11 mouse cellular contexts compared by ENCODE assay signal in genomic region chr19:23353881-23354401, GRCm38 (mm10).
DNase-seq lines count a peak whose midpoint lies in the region; ATAC-seq lines count a peak whose summit lies in the region.
"Had no signal": no experiment of that assay in that cellular context is flagged by ENCODE, and none has a peak within 500 bp of the region (broad histone marks: within the 10 kb centered on the region; RNA-seq: fewer than 3 reads in every experiment).

No protein-coding gene starts in this region.

- H3K27me3 ChIP-seq in heart, embryonic 11.5 days (ENCODE audit: control insufficient read depth, insufficient read depth, low read length): no peaks in the 10 kb centered on the region
- H3K27me3 ChIP-seq in forebrain, embryonic 15.5 days: no peaks in the 10 kb centered on the region
- H3K27me3 ChIP-seq: hindbrain, embryonic 13.5 days had no signal

- no peak overlapping the region for H3K27ac ChIP-seq in heart, embryonic 11.5 days (ENCODE audit: low read depth, low read length)
- no peak overlapping the region for H3K27ac ChIP-seq in forebrain, embryonic 15.5 days (replicated peaks)
- H3K27ac ChIP-seq: hindbrain, embryonic 13.5 days had no signal

- WGBS in heart, embryonic 11.5 days (ENCODE audit: insufficient replicate concordance): 41% methylated on average over 9 of the region's 9 CpGs
- WGBS in forebrain, embryonic 15.5 days: 68% methylated on average over 9 of the region's 9 CpGs

- H3K4me3 ChIP-seq in heart, embryonic 11.5 days (ENCODE audit: low read depth, low read length): no peak overlapping the region
- no peak overlapping the region for H3K4me3 ChIP-seq in forebrain, embryonic 15.5 days
- H3K4me3 ChIP-seq: hindbrain, embryonic 13.5 days had no signal

- H3K4me1 ChIP-seq in heart, embryonic 11.5 days (ENCODE audit: control insufficient read depth, insufficient read depth, low read length): peaks cover 6% of the 10 kb centered on the region
- H3K4me1 ChIP-seq in forebrain, embryonic 15.5 days: peaks cover 5% of the 10 kb centered on the region

- H3K4me2 ChIP-seq in heart, embryonic 11.5 days: no peak overlapping the region
- no peak overlapping the region for H3K4me2 ChIP-seq in forebrain, embryonic 15.5 days (replicated peaks)
- H3K4me2 ChIP-seq: hindbrain, embryonic 13.5 days had no signal

- H3K9me3 ChIP-seq in heart, embryonic 11.5 days (replicated peaks; ENCODE audit: control insufficient read depth, low read length): no peaks in the 10 kb centered on the region
- H3K9me3 ChIP-seq in forebrain, embryonic 15.5 days: no peaks in the 10 kb centered on the region
- H3K9me3 ChIP-seq: hindbrain, embryonic 13.5 days had no signal

- 0 out of 2 replicates have a peak, but pooled peaks have one; percentile 26 for ATAC-seq in heart, embryonic 11.5 days (replicated peaks; ENCODE audit: insufficient number of reproducible peaks, low FRiP score, low TSS enrichment)
- ATAC-seq in forebrain, embryonic 15.5 days (replicated peaks): no peak
- ATAC-seq: forebrain, embryonic 14.5 days had no signal

- DNase-seq in embryo, embryonic 10 days (ENCODE audit: low spot score): peak; percentile 7
- no peak for DNase-seq in embryo, embryonic 9.5 days (ENCODE audit: extremely low spot score)
- peak; percentile 73 for DNase-seq in kidney, adult 9 months
- DNase-seq in lung, postnatal 25 days (ENCODE audit: low spot score): peak; percentile 56
- DNase-seq in layer of hippocampus, postnatal 36 days: no peak
- DNase-seq in layer of hippocampus, adult 18-20 months (ENCODE audit: low spot score in 2 of 2): no peak
- DNase-seq: adrenal gland, postnatal 36 days had no signal

- no peak overlapping the region for H3K9ac ChIP-seq in heart, embryonic 11.5 days (ENCODE audit: low read depth, low read length)
- H3K9ac ChIP-seq in forebrain, embryonic 15.5 days (replicated peaks): no peak overlapping the region
- H3K9ac ChIP-seq: hindbrain, embryonic 13.5 days had no signal

- no peaks in the 10 kb centered on the region for H3K36me3 ChIP-seq in heart, embryonic 11.5 days (ENCODE audit: control insufficient read depth, insufficient read depth, low read length)
- H3K36me3 ChIP-seq in forebrain, embryonic 15.5 days: no peaks in the 10 kb centered on the region
- H3K36me3 ChIP-seq: hindbrain, embryonic 13.5 days had no signal

Comparison
In these comparisons a context has a peak if more than half of its experiments do, and no peak if none do; other contexts are left out.
1. DNase-seq: peak in embryo, embryonic 10 days (single experiment), kidney, adult 9 months (single experiment) and lung, postnatal 25 days (single experiment); none in embryo, embryonic 9.5 days (single experiment), layer of hippocampus, postnatal 36 days (0 of 2) and layer of hippocampus, adult 18-20 months (0 of 2).